Mouse (Mus musculus): Measurements from ENCODE around the gene Laptm5. TPM values are rescaled to one million over a fixed set of nuclear protein-coding genes. Genes with fewer than 3 reads are reported as not detected.

Gene Laptm5
- total RNA-seq (2014; fragmentation: Nextera tagmentation) (561 and 568 TPM in 2 replicates), total RNA-seq (2017) (131 and 136 TPM in 2 replicates)

GRCm38 (mm10) chr4:130913077-130913476, at the start of gene Laptm5:
Gene Laptm5 (plus strand): TSS chr4:130913125.
- ATAC-seq (replicated peaks; ENCODE audit: poor library complexity, severe bottlenecking) = peak; percentile 58

DNA sequence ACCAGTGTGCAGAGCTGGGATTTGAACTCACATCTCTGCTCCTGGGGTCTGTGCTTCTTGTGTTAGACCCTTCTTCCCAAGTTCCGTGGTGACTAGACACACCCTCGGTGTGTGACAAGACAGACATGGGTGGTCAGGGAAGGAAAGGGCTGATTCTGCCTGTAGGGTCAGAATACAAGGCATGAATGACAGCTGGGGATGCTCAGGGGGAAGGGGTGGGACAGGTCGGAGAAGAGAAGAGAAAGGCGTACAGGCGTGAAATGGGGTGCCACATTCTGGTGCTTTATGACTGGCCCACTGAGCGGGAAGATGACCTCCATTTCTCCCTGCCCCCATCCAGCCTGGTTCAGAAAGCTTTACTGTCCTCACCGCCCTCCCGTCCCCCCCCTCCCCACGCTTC, 47.5 kb upstream of the Laptm5 start:
- ATAC-seq (replicated peaks; ENCODE audit: poor library complexity, severe bottlenecking) = no peak

DNA sequence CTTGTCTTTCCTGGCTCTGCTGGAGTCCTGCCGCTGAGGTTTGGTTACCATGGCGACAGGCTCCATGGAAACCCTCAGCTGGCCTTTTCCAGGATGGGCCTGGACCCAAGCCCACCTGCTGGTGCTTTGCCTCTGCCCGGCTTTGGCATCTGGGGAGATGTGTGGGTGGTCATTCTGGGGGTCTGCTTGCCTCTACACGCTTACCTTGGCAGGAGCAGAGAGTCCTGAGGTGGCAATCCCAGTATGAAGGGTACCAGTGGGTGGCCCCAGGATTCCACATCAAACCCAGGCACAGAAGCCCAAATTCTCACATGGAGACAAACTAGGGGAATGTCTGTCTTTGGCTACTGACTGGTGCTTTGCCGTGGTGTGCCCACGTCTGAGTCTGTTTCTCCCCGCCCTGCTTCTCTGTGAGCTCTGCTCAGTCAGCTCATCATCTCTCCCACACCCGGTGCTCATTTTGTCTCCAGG, 47.0 kb upstream of the Laptm5 start:
- no peak for ATAC-seq (replicated peaks; ENCODE audit: poor library complexity, severe bottlenecking)

DNA sequence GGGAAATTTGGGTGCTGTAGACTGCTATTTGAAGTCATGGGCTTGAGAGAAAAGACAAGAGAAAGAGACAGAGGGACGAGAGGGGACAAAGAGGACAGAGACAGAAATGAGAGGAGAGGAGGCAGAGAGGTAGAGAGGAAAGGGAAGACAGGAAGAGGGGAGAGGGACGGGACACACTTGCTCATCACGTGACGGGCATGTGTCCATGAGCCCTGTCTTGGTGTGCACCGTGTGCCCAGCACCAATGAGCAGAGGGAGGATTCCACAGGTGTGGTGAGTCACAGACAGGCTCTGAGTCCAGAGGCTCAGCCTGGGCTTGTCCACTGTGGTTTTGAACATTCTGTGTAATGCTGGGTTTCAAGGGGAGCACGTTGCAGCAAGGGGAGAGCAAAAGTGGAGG, 45.0 kb upstream of the Laptm5 start:
- no peak for ATAC-seq (replicated peaks; ENCODE audit: poor library complexity, severe bottlenecking)

- ATAC-seq (replicated peaks; ENCODE audit: poor library complexity, severe bottlenecking) = no peak
These were observed 44.1 kb upstream of the Laptm5 start for GRCm38 (mm10) chr4:130868803-130869202.

GRCm38 (mm10) chr4:130872414-130872813, 40.5 kb upstream of the Laptm5 start:
- ATAC-seq (replicated peaks; ENCODE audit: poor library complexity, severe bottlenecking) = no peak

DNA sequence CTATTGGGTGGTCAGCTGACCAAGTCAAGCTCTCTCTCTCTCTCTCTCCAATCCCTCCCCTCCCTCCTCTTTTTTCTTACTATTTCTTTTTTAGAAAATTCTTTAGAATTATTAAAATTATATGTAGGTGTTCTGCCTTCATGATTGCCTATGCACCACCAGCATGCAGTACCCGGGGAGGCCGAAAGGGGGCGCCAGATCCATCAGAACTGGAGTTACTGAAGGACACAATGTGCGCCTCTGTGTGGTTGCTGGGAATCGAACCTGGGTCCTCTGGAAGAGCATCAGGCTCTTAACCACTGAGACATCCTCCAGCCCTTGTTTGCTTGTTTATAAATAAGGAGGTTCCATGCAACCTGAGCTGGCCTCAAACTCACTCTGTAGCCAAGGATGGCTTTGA, 39.5 kb upstream of the Laptm5 start:
- no peak for ATAC-seq (replicated peaks; ENCODE audit: poor library complexity, severe bottlenecking)

- ATAC-seq (replicated peaks; ENCODE audit: poor library complexity, severe bottlenecking) = no peak
These were observed 38.3 kb upstream of the Laptm5 start for GRCm38 (mm10) chr4:130874601-130875000.

- no peak for ATAC-seq (replicated peaks; ENCODE audit: poor library complexity, severe bottlenecking)
These were observed 36.8 kb upstream of the Laptm5 start for GRCm38 (mm10) chr4:130876016-130876726.

DNA sequence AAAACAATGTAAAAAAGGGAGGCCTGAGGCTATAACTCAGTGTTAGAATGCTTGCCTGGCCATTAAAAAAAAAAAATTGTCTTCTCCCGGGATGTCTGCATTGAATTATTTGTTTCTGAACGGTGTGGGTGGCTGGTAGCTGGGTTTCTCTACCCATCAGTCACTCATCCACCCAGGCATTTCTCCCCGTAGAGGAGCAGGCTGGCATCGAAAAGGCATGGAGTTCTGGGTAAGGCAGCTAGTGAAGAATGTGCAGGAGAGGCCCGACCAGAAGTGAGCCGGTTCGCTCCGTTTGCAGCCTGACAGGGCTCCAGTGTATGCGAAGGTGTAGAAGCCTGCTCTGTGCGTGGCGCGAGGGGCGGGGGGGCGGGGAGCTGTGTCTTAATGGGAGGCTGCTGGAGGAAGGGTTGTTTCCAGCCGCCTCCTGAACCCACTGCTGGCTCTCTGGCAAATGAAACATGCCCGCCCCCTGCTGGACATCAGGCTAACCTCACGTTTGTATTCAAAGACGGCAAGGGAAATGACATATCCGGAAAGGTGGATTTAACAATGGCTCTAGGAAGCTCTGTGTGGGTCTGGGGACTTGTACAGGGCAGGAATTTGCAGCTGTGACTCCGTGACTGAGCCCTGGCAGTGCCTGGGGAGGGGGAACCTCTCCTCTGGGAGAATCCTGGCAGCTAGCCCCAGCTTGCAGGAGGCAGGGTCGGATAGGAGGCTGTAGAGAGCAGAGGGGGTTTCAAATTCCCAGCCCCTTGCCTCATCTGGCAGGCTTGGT, 34.5 kb upstream of the Laptm5 start:
- peak; percentile 89 for ATAC-seq (replicated peaks; ENCODE audit: poor library complexity, severe bottlenecking)

DNA sequence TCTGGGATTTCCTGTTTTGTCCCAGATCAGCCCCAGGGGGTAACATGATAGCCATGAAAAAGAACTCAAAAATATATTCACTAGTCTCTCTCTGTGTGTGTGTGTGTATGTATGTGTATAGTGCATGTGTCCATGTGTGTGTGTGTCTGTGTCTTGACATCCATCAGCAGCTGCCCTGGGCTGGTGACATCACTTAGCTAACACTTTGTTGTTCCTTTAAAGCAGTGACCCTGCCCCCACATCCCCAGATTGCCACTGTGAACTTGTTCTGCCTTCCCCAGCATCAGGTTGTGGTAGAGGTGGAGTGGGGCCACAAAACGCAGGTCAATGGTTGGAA, 33.9 kb upstream of the Laptm5 start:
- no peak for ATAC-seq (replicated peaks; ENCODE audit: poor library complexity, severe bottlenecking)

GRCm38 (mm10) chr4:130881336-130881735, 31.6 kb upstream of the Laptm5 start:
- no peak for ATAC-seq (replicated peaks; ENCODE audit: poor library complexity, severe bottlenecking)

GRCm38 (mm10) chr4:130882762-130883161, 30.2 kb upstream of the Laptm5 start:
- no peak for ATAC-seq (replicated peaks; ENCODE audit: poor library complexity, severe bottlenecking)

DNA sequence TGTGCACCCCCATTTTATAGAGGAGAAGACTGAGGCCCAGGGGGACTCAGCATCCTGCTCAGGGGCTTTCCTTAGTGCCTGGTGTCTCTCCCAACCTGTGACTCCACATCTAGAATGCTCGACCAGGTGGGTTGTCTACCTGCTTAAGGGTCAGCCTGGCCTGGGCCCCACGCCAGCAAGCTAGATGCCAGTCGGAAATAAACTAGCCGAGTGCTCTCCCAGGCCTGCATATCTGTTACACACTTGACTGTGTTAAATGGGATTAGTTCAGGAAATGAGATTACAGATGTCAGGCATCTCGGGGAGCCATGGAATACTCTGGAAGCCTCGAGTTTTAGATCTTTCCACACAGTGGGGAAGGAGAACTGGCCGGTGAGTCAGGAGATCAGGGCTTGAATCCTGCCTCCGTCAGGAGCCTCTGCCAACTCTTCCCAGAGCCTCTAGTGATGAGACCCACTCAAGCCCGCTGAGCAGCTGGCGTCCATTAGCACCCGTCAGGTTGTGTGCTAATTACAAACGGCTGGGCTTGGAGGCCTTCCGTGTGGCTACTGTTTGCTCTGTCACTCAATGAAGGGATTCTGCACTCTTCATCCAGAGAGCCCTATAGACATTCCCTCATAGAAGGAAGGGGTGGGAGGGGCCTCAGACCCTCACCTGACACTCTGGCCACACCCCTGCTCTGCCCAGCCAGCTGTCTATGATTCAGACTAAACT, 28.9 kb upstream of the Laptm5 start:
- no peak for ATAC-seq (replicated peaks; ENCODE audit: poor library complexity, severe bottlenecking)

DNA sequence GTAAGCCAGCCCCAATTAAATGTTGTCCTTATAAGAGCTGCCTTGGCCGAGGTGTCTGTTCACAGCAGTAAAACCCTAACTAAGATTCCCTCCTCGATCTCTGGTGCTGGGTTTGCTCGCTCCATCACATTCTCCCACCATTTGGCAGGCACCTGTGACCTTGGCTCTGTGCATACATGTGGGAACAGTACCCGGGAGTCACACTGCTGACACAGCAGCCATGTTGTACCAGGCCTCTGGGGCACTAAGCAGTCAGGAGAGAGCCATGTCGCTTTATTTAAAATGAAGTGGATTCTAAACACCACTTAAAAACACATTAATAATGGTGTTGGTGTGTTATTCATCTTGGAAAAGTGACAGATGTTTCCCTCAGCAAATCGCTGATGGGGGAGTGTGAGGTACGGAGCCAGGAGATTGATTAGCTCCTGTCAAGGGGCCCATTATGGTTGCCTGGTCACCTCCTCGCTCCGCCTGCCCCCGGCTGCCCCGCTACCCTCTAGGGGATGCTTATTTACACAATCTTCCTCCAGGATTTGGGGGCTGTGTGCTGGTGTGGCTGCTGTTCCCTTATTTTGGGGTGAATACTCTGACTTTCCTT, 25.7 kb upstream of the Laptm5 start:
- no peak for ATAC-seq (replicated peaks; ENCODE audit: poor library complexity, severe bottlenecking)

DNA sequence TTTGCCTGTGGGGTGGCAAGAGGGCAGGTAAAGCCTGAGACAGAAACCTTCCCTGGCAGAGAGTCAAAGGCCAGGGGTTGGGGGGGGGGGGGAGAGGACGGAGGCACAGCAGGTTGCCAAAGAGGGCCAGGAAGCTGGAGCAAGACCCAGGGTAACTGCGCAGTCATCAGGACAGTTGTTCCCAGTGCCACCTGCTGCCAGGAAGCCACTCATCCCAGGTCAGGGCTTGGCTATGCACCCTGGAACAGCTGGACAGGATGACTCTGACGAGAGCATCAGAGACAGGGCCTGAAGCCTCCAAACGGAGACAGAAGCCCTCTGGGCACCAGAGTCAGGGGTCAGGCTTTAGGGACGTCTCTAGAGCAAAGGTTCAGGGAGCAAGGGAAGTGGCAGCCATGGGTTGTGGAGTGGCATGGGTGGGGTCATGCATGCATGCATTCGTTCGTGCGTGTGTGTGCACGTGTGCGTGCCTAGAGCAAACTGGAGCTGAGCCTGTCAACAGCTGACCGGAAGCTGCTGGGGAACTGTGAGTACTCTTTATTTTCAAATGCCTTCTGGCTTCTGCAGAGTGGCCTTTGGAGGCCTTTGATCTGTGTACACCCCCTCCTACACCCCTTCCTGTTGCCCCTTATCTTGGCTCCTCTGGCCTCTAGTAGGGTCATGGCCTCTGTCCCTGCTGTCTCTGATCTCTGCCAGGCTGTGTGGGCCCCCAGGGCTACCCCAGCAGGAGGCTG, 23.0 kb upstream of the Laptm5 start:
- ATAC-seq (replicated peaks; ENCODE audit: poor library complexity, severe bottlenecking) = no peak

DNA sequence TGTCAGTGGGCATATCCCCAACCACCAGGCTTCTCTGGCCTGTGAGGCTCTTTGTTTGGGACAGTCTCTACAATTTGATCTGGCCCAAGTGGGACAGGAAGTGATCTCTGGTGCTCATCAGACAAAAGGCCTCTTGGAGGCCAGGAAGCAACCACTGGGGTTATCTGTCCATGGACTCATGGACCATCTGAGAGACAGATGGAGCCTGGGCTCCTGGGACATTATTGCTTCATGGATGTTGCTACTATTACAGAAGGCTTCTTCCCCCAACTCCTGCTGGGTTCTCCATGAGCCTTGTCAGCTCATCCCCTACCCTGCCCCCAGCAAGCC, 22.4 kb upstream of the Laptm5 start:
- no peak for ATAC-seq (replicated peaks; ENCODE audit: poor library complexity, severe bottlenecking)

DNA sequence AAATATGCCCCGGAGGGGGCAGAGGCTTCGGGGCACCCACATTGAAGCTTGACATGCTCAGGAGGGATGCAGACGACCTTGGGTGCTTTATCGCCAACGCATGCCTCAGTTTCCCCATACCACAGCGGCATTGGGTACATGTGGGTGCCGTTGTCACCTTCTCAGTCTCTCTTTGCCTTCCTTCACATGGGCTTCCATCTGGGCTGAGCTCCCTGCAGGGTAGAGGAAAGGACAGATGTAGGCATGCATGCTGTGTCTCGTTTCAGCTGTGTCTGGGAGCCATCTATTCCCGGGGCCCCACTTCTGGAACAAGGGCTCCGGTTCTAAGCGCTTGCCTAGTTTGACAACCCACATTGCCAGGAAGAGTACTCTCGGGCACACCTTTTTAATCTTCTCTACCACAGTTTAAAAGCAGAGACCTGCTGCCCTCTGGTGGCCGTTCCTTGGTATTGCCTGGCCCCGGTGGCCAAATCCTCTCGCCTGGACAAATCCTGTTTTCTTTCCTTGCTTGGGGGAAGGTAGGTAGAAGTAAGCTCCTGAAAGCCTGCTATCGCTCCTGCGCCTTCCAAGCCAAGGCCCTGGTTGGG, 20.8 kb upstream of the Laptm5 start:
- peak; percentile 64 for ATAC-seq (replicated peaks; ENCODE audit: poor library complexity, severe bottlenecking)

DNA sequence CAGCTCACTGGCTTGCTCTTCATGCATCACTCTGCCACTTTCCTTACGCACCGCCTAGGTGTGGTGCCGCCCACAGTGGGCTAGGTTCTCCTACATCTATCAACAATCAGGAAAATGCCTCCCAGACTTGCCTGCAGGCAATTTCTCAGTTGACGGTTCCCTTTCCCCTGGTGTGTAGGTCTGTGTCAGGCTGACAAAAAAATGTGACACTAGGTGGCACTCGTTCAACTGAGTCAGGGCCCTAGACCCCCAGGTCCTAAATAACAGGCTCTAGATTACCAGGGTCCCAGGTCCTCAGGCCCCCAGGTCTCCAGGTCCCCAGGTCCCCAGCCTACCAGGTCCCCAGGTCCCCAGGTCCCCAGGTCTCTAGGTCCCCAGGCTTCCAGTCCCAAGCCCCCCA, 19.2 kb upstream of the Laptm5 start:
- no peak for ATAC-seq (replicated peaks; ENCODE audit: poor library complexity, severe bottlenecking)

- no peak for ATAC-seq (replicated peaks; ENCODE audit: poor library complexity, severe bottlenecking)
These were observed 17.2 kb upstream of the Laptm5 start for GRCm38 (mm10) chr4:130895701-130896100.

Measured in granulocyte monocyte progenitor cell, adult 5-6 weeks (primary cell).